Mouse (Mus musculus): ENCODE data around the gene Tfap2b. TPM values are rescaled to one million over a fixed set of nuclear protein-coding genes. Genes with fewer than 3 reads are reported as not detected.

Gene Tfap2b
- polyA plus RNA-seq, 1 experiment from 2014 or later = 2.7 TPM

DNA sequence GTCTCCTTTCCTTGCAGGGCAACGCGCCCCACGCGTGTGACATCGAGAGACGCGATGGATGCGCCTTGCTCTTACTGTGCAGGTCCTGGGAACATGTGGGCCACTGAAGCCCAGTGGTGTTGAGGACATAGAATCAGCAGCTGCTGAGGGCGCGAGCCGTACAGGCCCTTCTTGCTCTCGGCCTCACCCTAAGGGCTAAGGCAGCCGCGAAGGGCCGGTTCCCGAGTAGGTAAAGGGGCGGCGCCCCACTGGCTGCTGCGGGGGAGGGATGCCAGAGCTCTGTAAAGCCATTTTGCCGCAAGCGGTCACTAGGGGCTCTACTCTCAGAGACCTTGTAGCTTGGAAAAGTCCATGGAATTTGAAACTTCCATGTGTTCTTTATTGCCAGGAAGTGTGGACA is 27.9 kb downstream of the Tfap2b start:
- no peaks in the 10 kb centered on the region for H3K36me3 ChIP-seq
- H3K4me1 ChIP-seq = 0 out of 2 replicates have a peak, but pooled peaks cover 5% of the 10 kb centered on the region
- H3K27ac ChIP-seq = no peak overlapping the region
- H3K4me3 ChIP-seq = no peak overlapping the region
- no peaks in the 10 kb centered on the region for H3K9me3 ChIP-seq
- WGBS = 1% methylated on average over 21 of the region's 21 CpGs
- H3K27me3 ChIP-seq (ENCODE audit: insufficient read depth, poor library complexity, severe bottlenecking) = peaks cover 96% of the 10 kb centered on the region
- DNase-seq (ENCODE audit: low spot score) = no peak

DNA sequence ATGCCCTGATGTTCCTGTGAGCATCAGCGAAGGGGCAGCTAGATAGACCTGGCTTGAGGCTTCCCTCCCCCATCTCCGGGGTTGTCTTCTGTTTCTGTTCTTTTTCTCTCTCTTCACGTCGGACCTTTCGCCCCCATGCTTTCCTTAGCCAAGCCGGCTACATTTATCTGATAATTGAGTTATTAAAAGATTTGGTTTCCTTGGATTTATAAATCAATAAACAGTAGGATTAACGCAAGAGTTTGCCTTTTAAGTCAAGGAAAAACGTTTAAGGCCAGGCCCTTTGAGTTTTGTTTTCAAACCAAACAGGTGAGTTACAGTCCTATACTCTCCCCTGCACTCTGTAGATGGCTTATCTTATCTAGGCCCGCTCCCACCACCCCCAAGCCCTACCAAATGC is 28.3 kb downstream of the Tfap2b start:
- 2% methylated on average over 9 of the region's 9 CpGs for WGBS
- Histone ChIP-seq H3K4me1 (0 out of 2 replicates have a peak, but pooled peaks cover 5% of the 10 kb centered on the region), H3K27ac (no peak overlapping the region), H3K27me3 (ENCODE audit: insufficient read depth, poor library complexity, severe bottlenecking) (peaks cover 96% of the 10 kb centered on the region), H3K4me3 (no peak overlapping the region), H3K9me3 (no peaks in the 10 kb centered on the region), H3K36me3 (no peaks in the 10 kb centered on the region)
- no peak for DNase-seq (ENCODE audit: low spot score)

DNA sequence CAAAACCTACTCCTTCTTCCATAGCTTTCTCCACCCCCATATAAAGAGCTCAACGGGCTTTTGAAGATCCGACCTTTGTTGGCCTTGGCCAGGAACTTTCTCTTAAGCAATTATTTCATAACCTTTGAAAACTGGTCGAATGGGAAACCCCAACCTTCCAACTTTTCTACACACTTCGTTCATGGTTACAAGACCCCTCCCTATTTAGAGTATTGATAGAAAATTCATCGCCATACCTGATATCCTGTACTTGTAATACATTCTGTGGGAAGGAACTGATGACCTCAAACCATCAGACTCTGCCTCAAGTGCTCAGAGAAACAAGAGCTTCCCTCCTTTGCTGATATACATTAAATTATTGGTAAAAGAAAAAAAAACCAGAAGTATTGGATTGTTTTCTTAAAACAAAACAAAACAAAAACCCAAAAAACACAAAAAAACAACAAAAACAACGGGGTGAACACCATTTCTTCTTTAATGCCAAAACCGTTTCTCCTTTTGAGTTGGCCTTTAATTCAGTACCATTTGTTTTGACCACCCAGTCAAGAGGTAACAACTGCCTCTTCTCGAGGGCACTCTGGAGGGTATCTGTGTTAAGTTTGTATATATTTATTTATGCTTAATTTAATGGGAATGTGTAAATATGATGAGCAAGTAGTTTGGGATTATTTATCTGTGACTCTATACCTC is 29.2 kb downstream of the Tfap2b start:
- Histone ChIP-seq H3K27ac (no peak overlapping the region), H3K36me3 (no peaks in the 10 kb centered on the region), H3K9me3 (no peaks in the 10 kb centered on the region), H3K27me3 (ENCODE audit: insufficient read depth, poor library complexity, severe bottlenecking) (peaks cover 96% of the 10 kb centered on the region), H3K4me3 (no peak overlapping the region), H3K4me1 (0 out of 2 replicates have a peak, but pooled peaks cover 5% of the 10 kb centered on the region)
- WGBS = 6% methylated on average over 8 of the region's 8 CpGs
- DNase-seq (ENCODE audit: low spot score) = no peak

DNA sequence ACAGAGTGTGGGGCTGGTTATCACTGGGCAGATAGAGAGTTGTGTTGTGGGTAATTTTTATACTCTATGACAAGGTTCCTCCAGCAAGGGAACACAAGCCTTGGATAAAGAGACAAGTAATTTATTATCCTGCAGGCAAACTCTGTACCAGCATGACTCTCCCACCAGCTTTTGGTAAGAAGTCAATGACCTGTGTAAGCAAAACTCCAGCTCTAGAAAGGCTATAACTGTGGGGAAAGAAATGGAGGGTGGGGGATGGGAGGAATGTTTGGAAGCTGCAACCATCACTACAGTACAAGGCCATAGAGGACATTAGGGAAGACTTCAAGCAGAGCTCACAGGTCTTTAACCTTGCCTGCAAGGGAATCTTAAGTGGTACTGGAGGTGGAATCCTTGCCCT is 31.3 kb downstream of the Tfap2b start:
- no peak overlapping the region for H3K27ac ChIP-seq
- no peak for DNase-seq (ENCODE audit: low spot score)
- H3K4me3 ChIP-seq = no peak overlapping the region
- H3K4me1 ChIP-seq = 0 out of 2 replicates have a peak, but pooled peaks cover 5% of the 10 kb centered on the region
- peaks cover 96% of the 10 kb centered on the region for H3K27me3 ChIP-seq (ENCODE audit: insufficient read depth, poor library complexity, severe bottlenecking)
- H3K36me3 ChIP-seq = no peaks in the 10 kb centered on the region
- no peaks in the 10 kb centered on the region for H3K9me3 ChIP-seq

DNA sequence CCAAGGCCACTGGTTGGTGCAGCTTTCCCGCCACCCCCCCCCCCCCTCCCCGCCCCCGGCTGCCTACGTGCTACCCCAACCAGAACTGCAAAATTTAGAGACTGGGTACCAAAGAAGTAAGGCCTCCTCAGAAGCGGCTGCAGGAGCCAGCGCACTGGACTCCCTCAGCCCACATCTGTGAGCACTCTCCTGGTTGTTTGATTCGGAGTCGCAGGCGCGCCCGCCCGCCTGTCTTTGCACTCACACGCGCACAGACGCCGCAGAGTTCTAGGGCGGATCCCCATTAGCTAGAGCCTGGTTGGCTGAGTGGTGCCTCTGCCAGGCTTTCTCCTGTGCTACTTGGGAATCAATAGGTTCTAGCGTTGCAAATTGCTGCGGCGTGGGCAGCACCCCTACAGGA is 32.6 kb downstream of the Tfap2b start:
- Histone ChIP-seq H3K9me3 (no peaks in the 10 kb centered on the region), H3K4me3 (peak overlapping the region; percentile 41), H3K27ac (no peak overlapping the region), H3K27me3 (ENCODE audit: insufficient read depth, poor library complexity, severe bottlenecking) (peaks cover 84% of the 10 kb centered on the region), H3K4me1 (0 out of 2 replicates have a peak, but pooled peaks cover 5% of the 10 kb centered on the region), H3K36me3 (no peaks in the 10 kb centered on the region)
- no peak for DNase-seq (ENCODE audit: low spot score)
- WGBS = 0% methylated on average over 19 of the region's 20 CpGs

DNA sequence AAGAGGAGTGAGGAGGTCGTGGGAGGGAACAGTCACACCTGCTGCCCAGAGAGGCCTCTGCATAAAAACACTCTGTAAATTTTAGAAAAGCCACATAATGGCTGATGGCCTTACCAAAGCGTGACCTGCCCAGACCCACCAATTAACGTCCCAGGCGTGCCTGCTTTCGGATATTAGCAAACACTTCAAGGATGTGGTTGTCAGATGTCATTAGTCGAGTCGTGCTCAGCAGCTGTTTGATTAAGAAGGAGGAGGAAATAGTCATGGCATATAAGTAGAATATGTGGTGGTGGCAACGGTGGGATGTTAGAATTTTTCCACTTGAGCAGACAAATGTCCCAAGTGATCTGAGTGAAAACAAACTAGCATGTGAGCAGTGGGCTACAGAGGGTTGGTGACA is 33.3 kb downstream of the Tfap2b start:
- Histone ChIP-seq H3K27ac (no peak overlapping the region), H3K4me1 (0 out of 2 replicates have a peak, but pooled peaks cover 5% of the 10 kb centered on the region), H3K36me3 (no peaks in the 10 kb centered on the region), H3K4me3 (no peak overlapping the region), H3K27me3 (ENCODE audit: insufficient read depth, poor library complexity, severe bottlenecking) (peaks cover 77% of the 10 kb centered on the region), H3K9me3 (no peaks in the 10 kb centered on the region)
- no peak for DNase-seq (ENCODE audit: low spot score)
- WGBS = 5% methylated on average over 8 of the region's 8 CpGs

DNA sequence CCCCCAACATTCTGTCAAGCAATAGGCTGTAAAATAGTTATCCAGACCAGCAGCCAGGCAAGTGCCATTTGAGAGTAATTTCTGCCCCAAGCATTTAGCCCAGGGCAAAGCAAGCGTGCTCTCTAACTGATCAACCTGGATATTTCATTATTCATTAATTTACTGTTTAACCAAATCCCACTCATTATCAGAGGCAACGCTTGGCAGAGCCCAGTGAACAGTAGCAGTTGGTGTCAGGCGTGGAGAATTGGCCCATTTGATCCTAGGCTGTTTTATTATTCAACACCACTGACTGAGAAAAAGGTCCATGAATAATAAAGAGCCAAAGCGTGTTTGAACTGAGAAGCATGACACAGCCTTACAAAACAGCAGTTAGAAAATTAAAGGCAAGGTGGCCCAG is 36.3 kb downstream of the Tfap2b start:
- 51% methylated on average over 4 of the region's 4 CpGs for WGBS
- Histone ChIP-seq H3K9me3 (no peaks in the 10 kb centered on the region), H3K4me3 (no peak overlapping the region), H3K27me3 (ENCODE audit: insufficient read depth, poor library complexity, severe bottlenecking) (peaks cover 47% of the 10 kb centered on the region), H3K4me1 (0 out of 2 replicates have a peak, but pooled peaks cover 5% of the 10 kb centered on the region), H3K27ac (no peak overlapping the region), H3K36me3 (no peaks in the 10 kb centered on the region)
- no peak for DNase-seq (ENCODE audit: low spot score)

DNA sequence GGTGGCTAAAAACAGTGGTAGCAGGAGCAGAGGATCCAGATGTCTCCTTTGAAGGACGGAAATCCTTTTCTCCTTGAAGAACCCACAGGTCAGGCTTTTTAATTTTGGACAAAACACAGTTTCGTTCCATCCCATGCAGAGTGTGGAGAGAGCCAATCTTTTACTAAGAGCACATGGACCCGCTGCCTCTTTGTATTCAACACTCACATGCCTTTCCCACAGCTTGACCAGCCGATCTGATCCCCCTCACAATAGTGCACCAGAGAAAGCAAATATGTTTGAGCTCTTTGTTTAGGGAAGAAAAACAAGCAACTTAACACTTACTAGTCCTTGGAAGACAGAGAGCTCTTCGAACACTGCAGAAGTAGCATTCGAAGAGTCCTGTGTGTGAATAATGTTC is 42.6 kb downstream of the Tfap2b start:
- Histone ChIP-seq H3K4me1 (no peaks in the 10 kb centered on the region), H3K27ac (no peak overlapping the region), H3K4me3 (no peak overlapping the region), H3K36me3 (no peaks in the 10 kb centered on the region), H3K9me3 (no peaks in the 10 kb centered on the region), H3K27me3 (ENCODE audit: insufficient read depth, poor library complexity, severe bottlenecking) (no peaks in the 10 kb centered on the region)
- 73% methylated on average over 6 of the region's 6 CpGs for WGBS
- no peak for DNase-seq (ENCODE audit: low spot score)

DNA sequence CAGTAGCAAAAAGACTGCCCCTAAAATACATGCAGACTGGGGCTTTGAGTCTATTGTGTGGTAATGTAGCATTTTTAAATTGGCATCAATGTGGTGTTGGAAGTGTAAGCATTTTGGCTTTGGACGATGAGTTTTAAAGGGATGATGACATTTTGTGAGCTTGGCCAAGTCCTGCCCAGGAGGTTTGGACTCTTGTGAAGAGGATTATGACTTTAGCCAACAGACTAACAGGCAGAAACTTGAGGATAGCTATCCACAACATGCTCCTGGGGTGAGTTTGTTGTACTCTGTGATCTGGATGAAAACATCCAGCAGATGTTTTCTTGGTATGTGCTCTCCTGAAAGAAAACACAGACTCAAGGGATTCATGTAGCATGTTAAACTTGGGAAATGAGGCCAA is 60.9 kb downstream of the Tfap2b start:
- WGBS = 79% methylated on average over 1 of the region's 1 CpGs
- Histone ChIP-seq H3K4me3 (no peak overlapping the region), H3K9me3 (no peaks in the 10 kb centered on the region), H3K27ac (no peak overlapping the region), H3K4me1 (no peaks in the 10 kb centered on the region), H3K27me3 (ENCODE audit: insufficient read depth, poor library complexity, severe bottlenecking) (no peaks in the 10 kb centered on the region), H3K36me3 (no peaks in the 10 kb centered on the region)
- no peak for DNase-seq (ENCODE audit: low spot score)

Other genes starting within 250 kb of the Tfap2b start
- not detected in 2 replicates for gene Tfap2d, start 105.9 kb upstream of the Tfap2b start, polyA plus RNA-seq (2016; fragmentation: Nextera tagmentation; extraction: Ambion mirVana)